Mouse (Mus musculus) adrenal gland, postnatal 14 days (tissue): ENCODE data around the gene Arf3. TPM values are rescaled to one million over a fixed set of nuclear protein-coding genes. Genes with fewer than 3 reads are reported as not detected.
"Not testable (repeated sequence)": the region's sequence is repeated elsewhere in the genome, so short reads cannot be mapped to it uniquely, and the experiment has no call there.

ENCODE experiments used
- DNase-seq: peaks from one replicate; pipeline ENCODE4 v3.0.0; 2021; ENCODE audit warnings: mixed read lengths
- long read RNA-seq, 2 experiments: library from polyadenylated mRNA; stranded (forward); transcript quantifications; one replicate each; pipeline ENCODE4 v2.0.0; 2021
- total RNA-seq: library from RNA; stranded (reverse); gene quantifications from 2 replicates; pipeline ENCODE4 v1.2.3, GENCODE M21; 2021

Gene Arf3
- 98.5 and 104 TPM in 2 replicates for total RNA-seq
- long read RNA-seq, experiment 1, full-length matches to known transcripts = 55 of 92 reads
- long read RNA-seq, experiment 1, partial matches to known transcripts = 32 of 92 reads
- long read RNA-seq, experiment 1, other reads (novel, unspliced or antisense) = 5 of 92 reads
- long read RNA-seq, experiment 2, full-length matches to known transcripts = 52 of 72 reads
- long read RNA-seq, experiment 2, partial matches to known transcripts = 2 of 72 reads
- long read RNA-seq, experiment 2, other reads (novel, unspliced or antisense) = 18 of 72 reads

DNA sequence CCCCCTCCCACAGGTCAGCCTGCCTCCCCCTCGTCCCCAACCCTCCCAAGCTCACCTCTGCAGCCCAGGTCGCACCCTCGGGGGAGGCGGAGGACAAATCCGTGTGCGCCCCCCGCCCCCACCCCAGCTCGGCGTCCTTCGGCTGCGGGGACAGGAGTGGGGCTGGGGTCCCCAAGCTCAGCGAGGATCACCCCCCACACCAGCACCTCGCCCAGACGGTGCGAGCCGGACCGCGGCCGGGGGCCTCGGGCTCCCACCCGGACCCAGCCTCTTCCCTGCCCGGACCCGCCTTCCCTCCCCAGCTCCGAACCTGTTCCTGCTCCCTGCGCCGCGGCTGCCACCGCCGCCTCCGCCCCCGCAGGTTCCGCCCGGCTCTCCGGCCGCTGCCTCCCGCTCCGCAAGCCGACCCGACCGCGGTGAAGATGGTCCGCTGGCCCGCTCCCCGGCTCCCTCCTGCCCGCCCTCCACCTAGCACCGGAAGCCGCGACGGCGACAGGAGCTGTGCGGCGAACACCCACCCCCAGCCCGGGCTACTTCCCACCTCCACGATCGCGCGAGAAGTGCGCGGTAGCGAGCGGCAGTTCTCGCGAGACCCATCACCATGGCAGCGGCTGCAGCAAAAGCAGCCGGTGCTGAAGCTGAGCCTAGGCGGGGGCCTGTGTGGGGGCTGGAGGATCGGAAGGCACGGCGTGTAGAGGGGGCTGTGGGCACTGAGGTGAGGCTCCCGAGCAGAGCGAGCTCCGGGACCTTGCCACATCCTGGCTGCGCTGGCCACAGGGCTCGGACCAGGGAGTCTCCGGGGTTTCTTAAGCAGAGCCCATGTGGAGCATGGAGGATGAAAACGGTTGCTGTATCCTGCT lies at the start of gene Arf3:
Gene Arf3 (minus strand): TSS at position 545 of the 860 bp plus-strand sequence.
- peak; percentile 98 for DNase-seq

DNA sequence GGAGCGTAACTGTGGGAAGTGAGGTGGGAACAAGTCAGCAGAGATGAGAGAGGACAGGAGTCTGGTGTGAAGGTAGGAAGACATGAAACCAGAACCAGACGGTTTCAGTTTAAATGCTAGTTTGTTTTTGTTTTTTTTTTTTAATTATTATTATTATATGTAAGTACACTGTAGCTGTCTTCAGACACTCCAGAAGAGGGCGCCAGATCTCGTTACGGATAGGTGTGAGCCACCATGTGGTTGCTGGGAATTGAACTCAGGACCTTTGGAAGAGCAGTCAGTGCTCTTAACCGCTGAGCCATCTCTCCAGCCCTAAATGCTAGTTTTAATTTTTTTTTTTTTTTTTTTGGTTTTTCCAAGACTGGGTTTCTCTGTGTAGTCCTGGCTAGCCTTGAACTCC lies 47.2 kb upstream of the Arf3 start:
- not testable (repeated sequence) for DNase-seq

DNA sequence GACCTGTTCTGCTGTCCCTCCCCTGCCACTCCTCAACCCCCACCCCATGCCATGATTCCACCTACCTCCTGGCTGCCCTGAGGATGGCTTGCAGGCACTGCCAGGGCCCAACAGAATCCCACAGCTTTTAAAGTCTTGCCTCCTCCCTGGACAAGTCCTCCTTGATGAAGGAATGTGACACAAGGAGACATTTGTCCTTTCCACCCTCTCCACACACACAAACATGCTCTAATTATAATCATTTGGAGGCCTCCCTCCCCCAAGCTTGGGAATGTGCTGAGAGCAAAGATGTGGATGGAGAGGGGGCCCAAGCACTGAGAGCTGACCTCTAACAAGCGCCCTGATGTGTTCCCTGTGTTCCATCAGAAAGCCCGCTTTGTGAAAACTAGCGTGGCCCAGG lies 46.4 kb upstream of the Arf3 start, which contains the start of gene Ddn:
Gene Ddn (minus strand): TSS at position 101 of the 400 bp plus-strand sequence.
- no peak for DNase-seq

DNA sequence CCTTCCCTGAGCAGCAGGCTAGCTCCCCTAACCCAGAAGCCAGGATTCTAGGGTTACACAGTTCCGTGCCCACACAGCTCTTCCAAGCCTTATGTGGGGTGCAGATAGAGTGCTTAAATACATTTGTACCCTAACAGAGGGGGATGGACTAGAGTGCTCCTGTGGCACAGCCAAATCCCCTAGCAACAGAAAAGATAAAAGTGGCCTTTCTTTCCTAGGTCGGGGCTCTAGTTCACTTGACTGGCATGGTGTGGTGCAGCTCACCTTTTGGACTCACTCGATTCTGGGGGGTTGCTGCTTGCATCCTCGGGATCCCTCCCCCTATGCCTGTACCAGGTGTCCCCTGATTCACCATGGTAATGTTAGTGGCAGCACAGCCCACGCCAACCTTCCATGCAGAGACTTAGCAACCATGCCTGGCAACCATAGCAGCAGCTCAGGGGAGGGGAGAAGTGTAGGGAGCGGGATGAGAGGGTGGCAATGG lies 45.7 kb upstream of the Arf3 start:
- no peak for DNase-seq

DNA sequence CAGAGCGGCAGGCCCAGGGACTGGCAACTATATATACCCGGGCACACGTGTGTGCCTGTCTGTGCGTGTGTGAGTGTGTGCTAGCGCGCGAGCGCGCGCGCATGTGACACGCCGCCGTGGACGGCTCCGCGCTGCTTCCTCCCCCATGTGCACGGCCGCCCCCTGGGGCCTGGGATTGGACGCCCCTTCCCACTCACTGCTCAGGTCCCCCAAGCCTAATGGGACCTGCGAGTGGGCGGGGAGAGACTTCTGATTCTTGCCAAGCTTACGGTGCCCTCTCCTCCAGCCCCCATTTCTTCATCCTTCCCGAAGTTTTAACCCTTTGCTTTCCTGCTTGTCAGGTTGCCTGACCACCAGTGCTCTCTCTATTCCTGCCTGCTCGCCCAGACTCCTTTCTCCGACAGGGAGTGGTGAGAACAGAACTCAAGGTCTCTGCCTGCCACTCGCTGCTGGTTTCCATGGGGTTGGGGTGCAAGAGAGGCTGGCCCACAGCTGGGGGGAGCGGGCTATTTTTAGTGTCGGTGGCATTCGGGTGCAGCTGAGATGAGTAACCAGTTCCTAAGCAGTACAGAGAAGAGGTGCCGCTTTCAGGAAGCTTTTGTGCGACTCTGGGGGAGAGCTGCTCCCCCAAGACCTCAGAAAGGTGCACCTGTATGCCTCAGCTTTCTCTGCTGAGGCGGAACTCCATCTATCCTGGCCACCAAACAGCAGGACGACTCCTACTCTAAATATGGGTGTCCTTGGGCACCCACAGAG lies 45.1 kb upstream of the Arf3 start:
- DNase-seq = peak; percentile 68

DNA sequence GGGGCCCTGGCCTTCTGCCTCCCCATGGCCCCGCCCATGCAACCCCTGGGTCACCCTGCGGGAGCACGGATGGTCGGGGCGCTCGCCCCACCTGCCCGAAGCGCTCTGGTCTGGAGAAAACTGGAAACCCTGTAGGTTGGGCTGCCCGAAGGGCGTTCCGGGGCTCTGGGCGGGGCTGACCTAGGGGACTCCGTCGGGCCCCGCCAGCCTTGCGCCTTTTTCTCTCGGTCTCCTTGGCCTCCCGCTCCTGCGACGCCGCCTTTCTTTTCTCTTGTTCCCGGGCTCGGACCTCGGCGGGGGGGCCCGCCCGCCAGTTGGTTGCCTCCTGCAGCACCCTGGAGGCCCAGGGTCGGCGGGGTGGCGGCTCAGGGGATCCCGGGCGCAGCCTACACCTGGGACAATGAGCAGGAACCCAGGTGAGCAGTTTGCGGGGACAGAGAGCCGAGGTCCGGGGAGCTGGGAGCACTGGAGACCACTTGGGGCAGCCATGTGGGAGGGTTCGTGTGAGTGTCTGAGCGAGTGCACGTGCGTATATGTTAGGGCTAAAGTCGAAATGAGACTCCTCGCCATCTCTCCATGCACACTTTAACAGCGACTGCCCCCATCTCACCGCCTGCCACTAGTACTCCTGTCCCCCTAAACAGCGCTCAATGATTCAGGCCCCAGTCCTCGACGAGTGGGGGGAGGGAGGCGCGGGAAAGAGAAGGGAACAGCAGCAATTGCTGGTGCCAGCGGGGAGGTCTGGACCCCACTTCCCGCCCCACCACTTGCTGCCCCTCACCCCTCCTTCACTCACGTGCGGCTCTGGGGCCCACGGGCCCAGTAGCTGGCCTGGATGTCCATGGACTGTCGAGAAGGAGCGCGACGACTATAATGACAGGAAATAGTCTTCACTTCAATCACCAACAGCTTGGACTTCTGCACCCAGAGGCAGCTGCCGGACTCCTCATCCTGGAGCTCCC lies 44.1 kb upstream of the Arf3 start:
- peak; percentile 43 for DNase-seq

DNA sequence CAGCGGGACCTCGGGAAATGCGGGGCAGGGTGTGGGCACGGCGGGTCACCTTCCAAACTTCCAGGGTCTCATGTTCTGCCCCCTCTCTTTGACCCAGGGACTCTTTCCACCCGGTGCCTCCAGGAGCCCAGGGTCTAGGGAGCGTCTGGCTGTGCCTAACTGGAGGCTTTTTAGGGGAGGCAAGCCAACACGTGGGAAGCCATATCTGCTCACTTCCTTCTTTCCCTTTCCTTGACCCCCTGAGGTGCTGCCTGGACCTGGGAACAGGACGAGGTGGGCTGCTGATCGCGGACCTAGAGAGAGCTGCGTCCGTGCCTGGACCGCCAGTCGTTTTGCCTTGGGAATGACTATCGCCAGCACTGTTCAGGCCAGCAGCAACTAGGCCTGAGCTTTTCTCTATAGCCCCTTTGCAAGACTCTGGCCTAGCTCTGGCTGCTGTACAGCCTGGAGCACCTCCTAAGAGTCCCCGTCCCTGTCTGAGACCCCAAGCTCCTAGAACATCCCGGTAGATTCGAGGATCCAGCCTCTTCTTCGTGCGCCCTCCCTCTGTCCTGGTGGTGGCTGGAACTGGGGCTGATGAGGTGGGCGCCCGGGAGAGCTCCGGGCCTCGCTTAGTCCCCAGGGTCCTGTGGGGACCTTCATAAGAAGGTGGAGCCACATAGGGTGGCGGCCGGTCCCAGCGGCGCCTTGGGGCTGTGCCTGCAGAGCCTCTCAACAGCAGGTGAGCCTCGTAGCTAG lies 43.2 kb upstream of the Arf3 start:
- DNase-seq = no peak

DNA sequence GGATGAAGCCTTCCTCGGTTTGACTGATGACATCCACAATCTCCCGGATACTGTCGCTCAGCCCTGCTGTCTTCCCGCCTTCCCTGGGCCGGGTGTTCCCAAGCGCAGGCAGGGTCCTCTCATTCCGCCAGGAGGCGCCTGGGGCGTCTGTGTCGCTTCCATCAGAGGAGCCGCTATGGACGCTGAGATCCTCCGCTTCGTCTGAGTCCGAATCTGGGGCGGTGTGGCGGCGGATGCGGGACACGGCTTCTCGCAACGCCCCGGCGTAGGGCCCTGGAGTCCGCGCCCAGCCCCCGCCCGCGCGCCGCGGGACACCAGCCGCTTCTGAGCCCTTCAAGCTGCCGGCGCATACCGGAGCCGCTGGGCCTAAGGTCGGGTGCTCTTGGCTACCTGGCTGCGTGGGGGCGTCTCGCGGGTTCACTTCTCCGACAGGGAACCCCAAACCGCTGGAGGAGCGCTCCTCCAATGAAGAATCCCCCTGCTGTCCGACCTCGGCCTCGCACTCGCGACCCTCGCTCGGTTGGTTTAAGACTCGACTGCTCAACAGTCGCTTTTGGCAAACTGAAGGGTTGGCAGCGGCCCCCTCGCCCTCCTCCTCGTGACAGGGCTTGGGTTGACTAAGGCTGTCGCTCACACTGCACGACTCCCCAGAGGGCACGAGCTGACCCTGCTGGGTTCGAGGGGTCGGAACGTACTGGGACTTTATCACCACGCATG lies 42.5 kb upstream of the Arf3 start:
- DNase-seq = peak; percentile 89

DNA sequence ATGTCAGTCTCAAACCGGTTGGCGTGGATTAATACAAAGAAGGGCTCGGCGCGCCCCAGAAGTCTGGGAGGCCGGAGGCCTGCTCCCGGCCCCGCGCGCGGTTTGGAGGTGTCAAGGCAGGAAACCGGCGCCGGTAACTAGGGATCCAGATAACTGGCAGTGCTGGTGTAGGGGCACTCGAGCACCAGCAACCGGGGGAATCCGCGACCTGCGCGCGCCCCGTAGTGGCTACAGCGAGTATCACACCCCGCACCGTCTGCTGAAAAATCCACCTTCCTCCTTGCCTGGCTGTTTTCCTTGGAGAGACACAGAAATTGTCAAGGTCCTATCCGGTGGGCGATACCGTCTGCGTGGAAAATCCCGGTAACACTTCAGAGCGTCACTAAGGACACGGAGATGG lies 41.0 kb upstream of the Arf3 start:
- peak; percentile 89 for DNase-seq

DNA sequence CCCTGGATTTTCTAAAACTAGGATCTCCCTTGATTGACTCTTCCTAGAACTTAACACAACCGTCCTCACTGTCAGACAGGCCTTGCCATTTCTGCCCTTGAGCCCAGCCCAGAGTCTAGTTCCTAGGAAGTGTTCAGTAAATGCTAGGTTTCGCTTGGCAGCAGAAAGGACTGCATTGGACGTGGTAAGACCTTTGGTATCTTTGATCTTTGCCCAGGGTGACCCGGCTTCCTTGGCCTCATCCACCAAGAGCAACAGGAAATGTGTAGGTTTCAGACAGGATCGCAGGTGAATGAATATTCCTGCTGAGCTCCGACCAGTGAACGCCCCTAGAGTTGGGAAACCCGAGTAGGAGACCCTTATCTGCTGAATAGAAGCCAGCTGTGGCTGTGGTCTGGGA lies 39.9 kb upstream of the Arf3 start:
- no peak for DNase-seq

DNA sequence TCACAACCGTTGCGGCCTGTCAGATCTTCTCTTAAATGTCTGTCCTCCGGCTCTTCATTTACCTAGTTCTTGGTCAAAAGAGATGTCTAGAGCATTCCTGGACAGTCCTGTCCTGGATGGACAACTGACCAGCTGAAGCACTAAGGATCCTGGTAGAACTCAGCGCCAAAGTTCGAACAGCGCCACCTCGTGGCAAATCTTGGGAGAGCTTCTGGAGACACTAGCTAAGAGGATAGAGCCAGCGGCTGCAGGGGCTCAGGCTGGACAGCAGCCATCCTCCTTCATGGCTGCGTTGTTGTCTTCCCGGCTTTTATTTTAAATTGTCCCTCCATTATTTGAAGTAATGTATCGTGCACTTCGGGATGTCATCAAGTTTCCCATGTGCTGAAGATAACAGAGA lies 36.4 kb upstream of the Arf3 start:
- peak; percentile 92 for DNase-seq

DNA sequence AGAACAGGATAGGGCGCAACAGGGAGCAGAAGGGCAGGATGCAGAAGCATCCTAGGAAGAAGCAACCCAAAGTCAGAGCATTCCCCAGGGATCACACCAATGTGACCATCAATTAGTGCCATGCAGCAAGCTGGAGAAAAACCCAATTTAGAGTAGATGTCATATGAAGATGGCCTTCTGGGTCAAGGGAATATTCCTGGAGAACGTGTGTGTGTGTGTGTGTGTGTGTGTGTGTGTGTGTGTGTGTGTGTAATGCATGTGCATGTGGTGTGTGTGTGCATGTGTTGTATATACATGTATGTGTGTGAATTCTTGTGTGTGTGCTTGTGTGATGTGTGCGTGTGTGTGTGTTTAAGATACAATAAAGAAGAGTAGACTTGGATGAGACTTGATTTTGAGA lies 35.9 kb upstream of the Arf3 start:
- no peak for DNase-seq

DNA sequence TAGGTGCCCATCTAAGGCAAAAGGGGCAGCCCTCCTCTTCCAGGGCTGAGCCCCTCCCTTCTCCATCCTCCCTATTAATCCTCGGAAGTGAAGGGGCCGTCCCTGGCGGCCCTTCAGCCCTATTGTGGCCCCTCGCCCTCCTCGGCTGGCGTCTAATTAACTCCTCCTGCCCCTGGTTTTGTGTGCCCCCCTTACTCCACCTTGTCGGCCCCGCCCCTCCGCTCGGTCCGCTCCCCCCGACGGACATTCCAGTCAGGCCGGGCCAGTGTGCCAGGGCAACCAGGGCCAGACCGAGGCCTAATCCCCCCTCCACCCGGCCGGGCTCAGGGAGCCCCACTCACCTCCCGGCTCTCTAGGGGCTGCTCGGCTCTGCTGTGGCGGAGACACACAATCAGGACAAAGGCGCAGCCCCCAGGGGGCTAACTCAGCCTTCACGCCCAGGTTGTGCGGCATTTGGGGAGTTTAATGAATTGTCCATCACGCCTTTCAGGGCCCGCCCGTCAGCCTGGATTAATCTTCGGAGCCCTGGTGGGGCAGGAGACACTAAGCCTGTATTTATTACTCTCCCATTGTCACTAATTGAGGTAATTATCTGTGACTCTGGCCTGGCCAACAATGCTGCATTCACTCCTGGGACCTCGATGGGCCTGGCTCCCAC lies 35.0 kb upstream of the Arf3 start:
- no peak for DNase-seq

DNA sequence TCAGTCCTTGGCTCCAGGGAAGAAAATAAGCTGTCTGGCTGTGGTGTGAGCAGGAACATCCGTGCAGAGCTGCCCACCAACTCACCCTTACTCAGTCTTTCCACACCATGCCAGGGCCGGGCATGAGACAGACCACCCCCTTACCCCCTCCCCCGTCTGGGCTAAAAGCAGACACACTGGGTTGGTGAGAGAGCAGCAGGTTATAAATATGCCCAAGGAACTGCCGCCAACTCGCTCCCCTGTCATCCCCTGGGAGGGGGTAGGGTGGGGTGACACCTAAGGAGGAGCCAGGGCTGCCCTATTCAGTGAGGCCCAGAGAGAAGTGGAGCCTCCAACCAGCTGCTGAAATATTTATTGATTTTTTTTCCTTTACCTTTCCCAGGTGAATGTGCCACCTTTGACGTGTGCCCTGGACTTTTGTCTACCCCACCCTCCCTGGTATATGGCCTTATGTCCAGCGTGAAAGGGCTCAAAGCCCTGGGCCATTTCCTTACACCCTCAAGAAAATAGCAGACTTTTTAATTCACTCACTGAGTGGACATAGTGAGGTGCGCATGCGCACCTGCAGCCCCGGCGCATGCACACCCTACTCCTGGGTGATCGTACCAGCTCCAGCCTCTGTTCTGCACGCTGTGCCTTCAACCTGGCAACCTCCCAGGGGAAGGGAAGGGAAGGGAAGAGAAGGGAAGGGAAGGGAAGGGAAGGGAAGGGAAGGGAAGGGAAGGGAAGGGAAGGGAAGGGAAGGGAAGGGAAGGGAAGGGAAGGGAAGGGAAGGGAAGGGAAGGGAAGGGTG lies 34.0 kb upstream of the Arf3 start:
- no peak for DNase-seq

DNA sequence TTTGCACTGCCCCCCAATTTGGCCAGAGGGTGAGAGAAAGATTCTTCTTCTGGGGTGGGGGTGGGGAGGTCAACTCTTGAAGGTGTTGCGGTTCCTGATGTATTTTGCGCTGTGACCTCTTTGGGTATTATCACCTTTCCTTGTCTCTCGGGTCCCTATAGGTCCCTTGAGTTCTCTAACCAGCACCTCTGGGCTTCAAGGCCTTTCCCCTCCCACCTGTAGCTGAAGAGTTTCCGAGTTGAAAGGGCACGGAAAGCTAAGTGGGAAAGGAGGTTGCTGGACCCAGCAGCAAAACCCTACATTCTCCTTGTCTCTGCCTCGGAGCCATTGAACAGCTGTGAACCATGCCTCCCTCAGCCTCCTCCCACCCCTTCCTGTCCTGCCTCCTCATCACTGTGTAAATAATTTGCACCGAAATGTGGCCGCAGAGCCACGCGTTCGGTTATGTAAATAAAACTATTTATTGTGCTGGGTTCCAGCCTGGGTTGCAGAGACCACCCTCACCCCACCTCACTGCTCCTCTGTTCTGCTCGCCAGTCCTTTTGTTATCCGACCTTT lies 30.2 kb upstream of the Arf3 start:
- no peak for DNase-seq

DNA sequence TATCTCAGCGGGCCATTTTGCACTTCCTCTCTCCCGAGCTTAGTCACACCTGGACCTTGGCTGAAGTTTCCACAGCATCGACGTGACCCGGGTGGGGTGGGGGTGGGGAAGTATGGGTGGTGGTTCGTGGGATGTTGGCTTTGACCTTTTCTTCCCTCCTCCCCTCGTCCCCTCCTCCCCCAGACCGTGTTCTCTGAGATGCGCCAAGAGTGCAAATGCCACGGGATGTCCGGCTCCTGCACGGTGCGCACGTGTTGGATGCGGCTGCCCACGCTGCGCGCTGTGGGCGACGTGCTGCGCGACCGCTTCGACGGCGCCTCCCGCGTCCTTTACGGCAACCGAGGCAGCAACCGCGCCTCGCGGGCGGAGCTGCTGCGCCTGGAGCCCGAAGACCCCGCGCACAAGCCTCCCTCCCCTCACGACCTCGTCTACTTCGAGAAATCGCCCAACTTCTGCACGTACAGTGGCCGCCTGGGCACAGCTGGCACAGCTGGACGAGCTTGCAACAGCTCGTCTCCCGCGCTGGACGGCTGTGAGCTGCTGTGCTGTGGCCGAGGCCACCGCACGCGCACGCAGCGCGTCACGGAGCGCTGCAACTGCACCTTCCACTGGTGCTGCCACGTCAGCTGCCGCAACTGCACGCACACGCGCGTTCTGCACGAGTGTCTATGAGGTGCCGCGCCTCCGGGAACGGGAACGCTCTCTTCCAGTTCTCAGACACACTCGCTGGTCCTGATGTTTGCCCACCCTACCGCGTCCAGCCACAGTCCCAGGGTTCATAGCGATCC lies 29.4 kb upstream of the Arf3 start:
- DNase-seq = no peak

DNA sequence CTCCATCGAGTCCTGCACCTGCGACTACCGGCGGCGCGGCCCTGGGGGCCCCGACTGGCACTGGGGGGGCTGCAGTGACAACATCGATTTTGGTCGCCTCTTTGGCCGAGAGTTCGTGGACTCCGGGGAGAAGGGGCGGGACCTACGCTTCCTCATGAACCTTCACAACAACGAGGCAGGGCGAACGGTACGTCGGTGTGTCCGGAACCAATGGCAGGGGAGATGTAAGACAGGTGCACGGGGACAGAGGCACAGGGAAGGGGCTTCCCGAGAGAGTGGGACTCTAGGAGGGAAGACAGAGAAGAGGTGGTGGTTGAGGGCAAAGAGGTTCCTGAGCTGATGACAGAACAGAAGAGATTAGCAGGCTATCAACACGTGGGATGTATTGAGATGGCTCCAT lies 28.8 kb upstream of the Arf3 start:
- DNase-seq = peak; percentile 2
